Mouse (Mus musculus) urinary bladder, postnatal 4 days (tissue): Measurements from ENCODE around the gene Cdk8.

Source experiments
- DNase-seq, 2 experiments: peaks; one replicate each; pipeline ENCODE4 v3.0.0; 2021 to 2022; ENCODE audit warnings: low spot score in 2 of 2

The Cdk8 gene

GRCm38 (mm10) chr5:146281241-146281818, 50.3 kb downstream of the Cdk8 start:
- DNase-seq, result no peak

GRCm38 (mm10) chr5:146281884-146282579, 51.0 kb downstream of the Cdk8 start:
- DNase-seq, result no peak

- no peak for DNase-seq
Measured at GRCm38 (mm10) chr5:146283899-146284298, 52.9 kb downstream of the Cdk8 start.

- DNase-seq, result no peak
Measured at GRCm38 (mm10) chr5:146287416-146287815, 56.4 kb downstream of the Cdk8 start.

- DNase-seq, result no peak
Measured at GRCm38 (mm10) chr5:146288048-146288501, 57.0 kb downstream of the Cdk8 start.

GRCm38 (mm10) chr5:146289921-146290320, 58.9 kb downstream of the Cdk8 start:
- DNase-seq, result no peak

- DNase-seq, result no peak
Measured at GRCm38 (mm10) chr5:146290446-146290845, 59.4 kb downstream of the Cdk8 start.

GRCm38 (mm10) chr5:146291560-146291959, 60.5 kb downstream of the Cdk8 start:
- no peak for DNase-seq

- DNase-seq, result no peak
Measured at GRCm38 (mm10) chr5:146292896-146293680, 62.1 kb downstream of the Cdk8 start.

GRCm38 (mm10) chr5:146293919-146294700, 63.1 kb downstream of the Cdk8 start:
- DNase-seq, result no peak

- no peak for DNase-seq
Measured at GRCm38 (mm10) chr5:146294834-146295233, 63.8 kb downstream of the Cdk8 start.

- no peak for DNase-seq
Measured at GRCm38 (mm10) chr5:146298807-146299519, 67.9 kb downstream of the Cdk8 start.

GRCm38 (mm10) chr5:146299520-146299870, 68.5 kb downstream of the Cdk8 start:
- no peak for DNase-seq

- DNase-seq, result peak in 1 of 2 experiments; percentile 69
Measured at GRCm38 (mm10) chr5:146303470-146303869, 72.4 kb downstream of the Cdk8 start.

GRCm38 (mm10) chr5:146307046-146307743, 76.2 kb downstream of the Cdk8 start:
- DNase-seq, result no peak

- no peak for DNase-seq
Measured at GRCm38 (mm10) chr5:146307744-146308096, 76.7 kb downstream of the Cdk8 start.

- no peak for DNase-seq
Measured at GRCm38 (mm10) chr5:146314538-146314937, 83.5 kb downstream of the Cdk8 start.

GRCm38 (mm10) chr5:146315268-146315921, 84.4 kb downstream of the Cdk8 start:
- no peak for DNase-seq

GRCm38 (mm10) chr5:146316316-146316715, 85.3 kb downstream of the Cdk8 start:
- no peak for DNase-seq

GRCm38 (mm10) chr5:146318051-146318450, 87.0 kb downstream of the Cdk8 start:
- no peak for DNase-seq
